Mouse (Mus musculus): Measurements from ENCODE around the gene Tnp1. TPM values are rescaled to one million over a fixed set of nuclear protein-coding genes. Genes with fewer than 3 reads are reported as not detected.
A peak's percentile ranks its signal among the peaks of the same experiment; 100 is the strongest.

The Tnp1 gene
- polyA plus RNA-seq, 1 experiment from 2014 or later, result not detected

DNA sequence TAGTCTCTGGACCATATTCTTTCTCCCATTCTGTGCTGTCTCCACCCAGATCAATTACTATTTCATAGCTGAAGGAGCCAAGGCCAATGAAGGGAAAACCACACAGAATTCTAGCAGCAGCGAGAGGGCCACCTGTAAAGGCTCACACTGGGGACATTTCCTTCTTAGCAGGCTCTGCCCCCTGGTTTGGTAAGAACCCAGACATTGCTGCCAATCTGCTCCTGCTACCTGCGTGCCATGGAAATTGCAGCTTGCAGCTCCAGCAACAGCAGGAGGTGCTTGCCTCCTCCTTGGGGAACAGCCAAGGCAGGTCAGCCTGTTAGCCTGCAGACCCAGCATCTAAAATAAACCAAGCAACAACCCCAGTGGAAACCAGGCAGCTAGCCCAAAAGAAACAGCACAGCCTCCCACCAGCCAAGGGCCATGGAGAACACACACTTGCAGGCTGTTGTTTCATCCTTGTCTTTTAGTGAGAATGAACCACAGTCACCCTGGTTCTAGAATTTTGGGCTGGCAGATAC lies 22.7 kb downstream of the Tnp1 start:
- Histone ChIP-seq H3K27me3 (ENCODE audit: control insufficient read depth, insufficient read depth, low read length) (no peaks in the 10 kb centered on the region), H3K9me3 (replicated peaks; ENCODE audit: control insufficient read depth, low read length) (no peaks in the 10 kb centered on the region), H3K36me3 (ENCODE audit: control insufficient read depth, insufficient read depth) (no peaks in the 10 kb centered on the region), H3K4me1 (ENCODE audit: control insufficient read depth, insufficient read depth, low read length) (peaks cover 3% of the 10 kb centered on the region; the same call in 1 of the 2 replicates), H3K27ac (ENCODE audit: low read length) (no peak overlapping the region), H3K4me3 (ENCODE audit: low read length) (no peak overlapping the region), H3K9ac (ENCODE audit: low read length) (no peak overlapping the region), H3K4me2 (ENCODE audit: low read depth, low read length) (no peak overlapping the region)
- ATAC-seq (replicated peaks; ENCODE audit: extremely low read depth, insufficient read depth, low FRiP score), result no peak
- 65% methylated on average over 2 of the region's 2 CpGs for WGBS

DNA sequence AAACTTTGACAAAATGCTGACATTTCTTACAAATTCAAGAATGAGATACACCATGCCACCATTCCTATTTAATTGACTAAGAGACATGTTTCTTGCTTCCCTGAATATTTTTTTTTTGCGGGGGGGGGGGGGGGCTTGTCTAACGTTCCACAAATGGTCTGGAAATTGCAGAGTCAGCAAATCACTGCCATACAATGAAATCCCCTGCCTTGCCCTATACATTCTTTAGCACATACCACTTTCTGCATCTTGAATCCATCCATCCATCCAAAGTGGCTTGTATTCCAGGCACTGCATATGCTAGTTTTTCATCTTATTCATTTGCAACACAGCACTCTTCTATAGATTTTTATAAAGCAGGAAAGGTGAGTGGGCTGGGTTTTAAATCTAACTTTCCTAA lies 23.5 kb downstream of the Tnp1 start:
- Histone ChIP-seq H3K9me3 (replicated peaks; ENCODE audit: control insufficient read depth, low read length) (no peaks in the 10 kb centered on the region), H3K4me1 (ENCODE audit: control insufficient read depth, insufficient read depth, low read length) (peaks cover 3% of the 10 kb centered on the region; the same call in 1 of the 2 replicates), H3K36me3 (ENCODE audit: control insufficient read depth, insufficient read depth) (no peaks in the 10 kb centered on the region), H3K27ac (ENCODE audit: low read length) (no peak overlapping the region), H3K27me3 (ENCODE audit: control insufficient read depth, insufficient read depth, low read length) (no peaks in the 10 kb centered on the region), H3K4me3 (ENCODE audit: low read length) (no peak overlapping the region), H3K9ac (ENCODE audit: low read length) (no peak overlapping the region), H3K4me2 (ENCODE audit: low read depth, low read length) (no peak overlapping the region)
- 72% methylated on average over 2 of the region's 2 CpGs for WGBS
- no peak for ATAC-seq (replicated peaks; ENCODE audit: extremely low read depth, insufficient read depth, low FRiP score)

DNA sequence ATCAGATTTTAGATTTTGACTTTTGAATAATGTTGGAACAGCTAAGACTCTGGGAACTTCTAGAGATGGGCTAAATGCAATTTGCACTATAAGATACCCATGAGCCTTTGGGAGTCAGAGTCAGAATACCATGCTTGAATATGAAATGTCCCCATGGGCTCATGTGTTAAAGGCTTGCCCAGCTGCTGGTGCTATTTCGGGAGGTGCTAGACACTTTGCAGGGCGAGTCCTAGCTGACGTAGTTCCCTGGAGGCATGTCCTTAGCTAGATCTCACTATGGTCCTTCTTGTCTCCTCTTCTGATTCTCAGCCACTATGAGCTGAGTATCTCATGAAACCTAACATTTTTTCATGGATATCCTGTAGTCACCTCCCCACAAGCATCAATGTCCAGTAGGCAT lies 26.8 kb downstream of the Tnp1 start:
- H3K4me2 ChIP-seq (ENCODE audit: low read depth, low read length), result no peak overlapping the region
- no peaks in the 10 kb centered on the region for H3K27me3 ChIP-seq (ENCODE audit: control insufficient read depth, insufficient read depth, low read length)
- no peak overlapping the region for H3K4me3 ChIP-seq (ENCODE audit: low read length)
- H3K9ac ChIP-seq (ENCODE audit: low read length), result no peak overlapping the region
- WGBS, result 75% methylated on average over 3 of the region's 3 CpGs
- no peaks in the 10 kb centered on the region for H3K9me3 ChIP-seq (replicated peaks; ENCODE audit: control insufficient read depth, low read length)
- no peak for ATAC-seq (replicated peaks; ENCODE audit: extremely low read depth, insufficient read depth, low FRiP score)
- H3K36me3 ChIP-seq (ENCODE audit: control insufficient read depth, insufficient read depth), result no peaks in the 10 kb centered on the region
- no peak overlapping the region for H3K27ac ChIP-seq (ENCODE audit: low read length)
- H3K4me1 ChIP-seq (ENCODE audit: control insufficient read depth, insufficient read depth, low read length), result peaks cover 3% of the 10 kb centered on the region; the same call in 1 of the 2 replicates

DNA sequence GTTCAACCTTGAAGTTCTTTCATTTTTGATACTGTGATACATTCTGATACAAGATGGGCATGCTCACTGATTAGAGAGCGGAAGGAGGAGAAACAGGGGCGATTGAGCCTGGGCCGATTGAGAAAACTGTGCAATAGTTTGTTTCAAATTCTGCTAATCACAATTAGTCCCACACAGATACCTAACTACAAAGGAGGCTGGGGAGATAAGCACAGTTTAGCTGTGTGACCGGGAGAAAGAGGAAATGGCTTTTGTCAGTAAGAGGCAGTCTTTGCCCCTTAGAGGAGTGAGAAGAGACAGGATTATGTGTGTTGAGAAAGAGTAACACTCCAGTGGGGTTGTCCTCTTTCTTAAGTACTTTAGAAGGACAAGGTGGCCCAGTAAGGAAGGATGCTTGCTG lies 29.0 kb downstream of the Tnp1 start:
- H3K4me2 ChIP-seq (ENCODE audit: low read depth, low read length), result no peak overlapping the region
- no peak overlapping the region for H3K27ac ChIP-seq (ENCODE audit: low read length)
- H3K9ac ChIP-seq (ENCODE audit: low read length), result no peak overlapping the region
- H3K9me3 ChIP-seq (replicated peaks; ENCODE audit: control insufficient read depth, low read length), result no peaks in the 10 kb centered on the region
- H3K4me1 ChIP-seq (ENCODE audit: control insufficient read depth, insufficient read depth, low read length), result peaks cover 3% of the 10 kb centered on the region; the same call in 1 of the 2 replicates
- H3K4me3 ChIP-seq (ENCODE audit: low read length), result no peak overlapping the region
- H3K27me3 ChIP-seq (ENCODE audit: control insufficient read depth, insufficient read depth, low read length), result no peaks in the 10 kb centered on the region
- 58% methylated on average over 4 of the region's 4 CpGs for WGBS
- H3K36me3 ChIP-seq (ENCODE audit: control insufficient read depth, insufficient read depth), result no peaks in the 10 kb centered on the region
- ATAC-seq (replicated peaks; ENCODE audit: extremely low read depth, insufficient read depth, low FRiP score), result no peak

DNA sequence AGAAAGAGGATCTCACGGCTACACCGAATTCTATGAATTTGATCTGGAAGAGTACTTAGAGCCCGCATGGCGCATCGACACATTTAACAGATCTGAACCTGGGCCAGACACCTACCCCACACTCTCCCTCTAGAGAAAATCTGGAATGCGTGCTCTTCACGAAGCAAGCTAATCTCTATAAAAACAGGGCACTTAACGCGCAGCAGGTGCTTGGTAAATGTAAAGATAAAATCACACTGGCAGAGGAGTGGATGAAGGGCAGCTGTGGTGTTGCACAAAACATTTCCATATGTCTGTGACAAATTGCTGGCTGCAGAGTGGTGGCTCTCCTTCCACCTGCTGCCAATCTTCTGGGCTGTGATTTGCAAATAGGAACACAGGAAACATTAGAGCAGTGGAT lies 36.8 kb downstream of the Tnp1 start:
- no peaks in the 10 kb centered on the region for H3K9me3 ChIP-seq (replicated peaks; ENCODE audit: control insufficient read depth, low read length)
- ATAC-seq (replicated peaks; ENCODE audit: extremely low read depth, insufficient read depth, low FRiP score), result no peak
- H3K27ac ChIP-seq (ENCODE audit: low read length), result no peak overlapping the region
- no peak overlapping the region for H3K4me2 ChIP-seq (ENCODE audit: low read depth, low read length)
- no peaks in the 10 kb centered on the region for H3K36me3 ChIP-seq (ENCODE audit: control insufficient read depth, insufficient read depth)
- no peak overlapping the region for H3K4me3 ChIP-seq (ENCODE audit: low read length)
- H3K27me3 ChIP-seq (ENCODE audit: control insufficient read depth, insufficient read depth, low read length), result no peaks in the 10 kb centered on the region
- H3K9ac ChIP-seq (ENCODE audit: low read length), result no peak overlapping the region
- WGBS, result 43% methylated on average over 9 of the region's 9 CpGs
- peaks cover 4% of the 10 kb centered on the region for H3K4me1 ChIP-seq (ENCODE audit: control insufficient read depth, insufficient read depth, low read length)

DNA sequence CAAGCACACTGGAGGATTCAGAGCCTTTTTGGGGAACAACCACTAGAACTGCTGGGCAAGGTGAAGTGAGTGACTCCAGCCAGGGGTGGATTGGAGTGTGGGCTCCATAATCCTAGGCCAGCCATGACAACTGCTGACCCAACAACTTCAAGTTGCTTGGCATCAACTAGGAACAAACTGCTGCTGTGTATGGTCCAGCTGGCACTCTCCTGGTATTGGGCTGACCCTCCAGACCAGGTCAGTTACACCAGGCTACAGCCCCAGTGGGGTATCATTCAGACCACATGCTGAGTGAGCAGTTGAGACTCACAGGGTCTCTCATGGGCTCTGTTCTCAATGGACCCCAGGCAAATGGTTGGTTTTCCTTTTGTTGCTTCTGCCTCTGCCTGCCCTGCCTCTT lies 41.5 kb downstream of the Tnp1 start:
- Histone ChIP-seq H3K9ac (ENCODE audit: low read length) (no peak overlapping the region), H3K9me3 (replicated peaks; ENCODE audit: control insufficient read depth, low read length) (no peaks in the 10 kb centered on the region), H3K4me2 (ENCODE audit: low read depth, low read length) (no peak overlapping the region), H3K36me3 (ENCODE audit: control insufficient read depth, insufficient read depth) (no peaks in the 10 kb centered on the region), H3K4me1 (ENCODE audit: control insufficient read depth, insufficient read depth, low read length) (peaks cover 18% of the 10 kb centered on the region), H3K27me3 (ENCODE audit: control insufficient read depth, insufficient read depth, low read length) (no peaks in the 10 kb centered on the region), H3K4me3 (ENCODE audit: low read length) (no peak overlapping the region), H3K27ac (ENCODE audit: low read length) (no peak overlapping the region)
- no peak for ATAC-seq (replicated peaks; ENCODE audit: extremely low read depth, insufficient read depth, low FRiP score)

DNA sequence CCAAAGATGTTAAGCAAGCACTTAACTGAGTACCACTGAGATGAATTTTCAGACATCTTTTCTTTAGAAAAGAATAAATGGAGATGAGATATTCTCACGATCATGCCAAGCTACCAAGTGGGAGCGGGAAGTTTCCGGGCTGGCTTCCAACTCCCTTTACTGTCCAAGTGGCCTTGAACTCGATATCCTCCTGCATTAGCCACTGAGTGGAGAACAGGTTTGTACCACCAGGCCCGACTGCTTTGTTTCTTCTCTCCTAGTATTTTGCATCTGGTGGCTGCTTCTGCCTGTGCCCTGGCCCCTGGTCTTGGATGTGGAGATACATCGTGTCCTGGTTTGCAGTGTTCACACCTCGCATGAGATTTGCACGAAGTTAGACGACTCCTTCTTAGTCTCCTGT lies 45.2 kb downstream of the Tnp1 start:
- Histone ChIP-seq H3K36me3 (ENCODE audit: control insufficient read depth, insufficient read depth) (no peaks in the 10 kb centered on the region), H3K4me2 (ENCODE audit: low read depth, low read length) (no peak overlapping the region), H3K4me1 (ENCODE audit: control insufficient read depth, insufficient read depth, low read length) (peaks cover 23% of the 10 kb centered on the region), H3K27me3 (ENCODE audit: control insufficient read depth, insufficient read depth, low read length) (no peaks in the 10 kb centered on the region), H3K9me3 (replicated peaks; ENCODE audit: control insufficient read depth, low read length) (no peaks in the 10 kb centered on the region), H3K27ac (ENCODE audit: low read length) (no peak overlapping the region), H3K4me3 (ENCODE audit: low read length) (no peak overlapping the region), H3K9ac (ENCODE audit: low read length) (no peak overlapping the region)
- WGBS, result 61% methylated on average over 9 of the region's 9 CpGs
- ATAC-seq (replicated peaks; ENCODE audit: extremely low read depth, insufficient read depth, low FRiP score), result no peak

DNA sequence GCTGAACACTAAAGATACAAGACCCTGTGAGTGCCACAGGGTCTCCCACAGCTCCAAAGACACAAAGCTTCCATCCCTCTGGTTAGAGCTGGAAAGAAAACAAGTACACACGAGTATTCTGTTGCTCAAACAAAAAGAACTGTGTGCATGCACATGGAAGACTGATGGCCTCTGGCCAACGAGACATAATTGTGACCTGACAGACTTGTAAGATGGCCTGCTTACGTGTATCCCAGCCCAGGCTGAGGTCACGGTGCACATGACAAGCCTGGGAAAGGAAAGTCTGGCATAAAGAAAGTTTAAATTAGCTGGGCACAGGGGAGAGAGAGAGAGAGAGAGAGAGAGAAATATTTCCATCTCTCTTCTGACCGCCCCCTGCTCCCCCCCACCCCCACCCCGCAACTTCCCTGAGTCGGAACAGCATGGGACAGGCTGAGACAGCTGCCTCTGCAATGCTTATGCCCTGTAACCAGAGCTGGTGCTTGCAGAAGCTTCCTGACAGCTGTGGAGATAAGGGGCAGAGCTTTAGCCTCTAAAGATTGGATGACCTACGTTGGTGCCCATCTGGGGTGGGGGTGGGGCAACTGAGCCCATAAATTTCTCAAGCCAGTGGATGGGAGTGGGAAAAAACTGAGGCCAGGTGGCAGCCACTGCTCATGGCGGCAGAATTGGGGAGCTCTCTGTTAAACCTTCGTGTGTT lies 46.4 kb downstream of the Tnp1 start:
- Histone ChIP-seq H3K9ac (ENCODE audit: low read length) (peak overlapping the region; percentile 45; the same call in 1 of the 2 replicates), H3K4me1 (ENCODE audit: control insufficient read depth, insufficient read depth, low read length) (peaks cover 23% of the 10 kb centered on the region), H3K27ac (ENCODE audit: low read length) (peak overlapping the region; percentile 67), H3K9me3 (replicated peaks; ENCODE audit: control insufficient read depth, low read length) (no peaks in the 10 kb centered on the region), H3K27me3 (ENCODE audit: control insufficient read depth, insufficient read depth, low read length) (no peaks in the 10 kb centered on the region), H3K4me3 (ENCODE audit: low read length) (no peak overlapping the region), H3K4me2 (ENCODE audit: low read depth, low read length) (peak overlapping the region; percentile 47), H3K36me3 (ENCODE audit: control insufficient read depth, insufficient read depth) (no peaks in the 10 kb centered on the region)
- 11% methylated on average over 10 of the region's 10 CpGs for WGBS
- peak; percentile 92 for ATAC-seq (replicated peaks; ENCODE audit: extremely low read depth, insufficient read depth, low FRiP score)

DNA sequence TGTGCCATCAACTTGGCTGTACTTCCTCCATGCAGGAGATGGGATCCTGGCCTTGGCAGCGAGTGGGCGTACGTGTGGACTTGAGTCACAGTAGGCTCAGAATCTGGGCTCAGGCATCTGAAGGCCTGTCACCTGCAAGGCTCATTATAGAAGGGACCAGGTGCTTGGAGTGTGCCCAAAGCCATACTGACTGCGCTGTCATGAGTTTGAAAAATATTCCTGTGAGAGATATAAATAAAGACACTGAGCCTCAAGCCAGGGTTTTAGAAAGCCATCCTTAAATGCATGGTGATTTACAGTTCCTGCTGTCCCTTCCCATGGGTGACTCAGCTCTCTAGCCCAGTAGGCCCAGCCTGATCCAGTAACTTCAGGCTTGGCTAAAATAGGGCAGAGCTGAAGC lies 49.3 kb downstream of the Tnp1 start:
- ATAC-seq (replicated peaks; ENCODE audit: extremely low read depth, insufficient read depth, low FRiP score), result no peak
- Histone ChIP-seq H3K27me3 (ENCODE audit: control insufficient read depth, insufficient read depth, low read length) (no peaks in the 10 kb centered on the region), H3K36me3 (ENCODE audit: control insufficient read depth, insufficient read depth) (no peaks in the 10 kb centered on the region), H3K9me3 (replicated peaks; ENCODE audit: control insufficient read depth, low read length) (no peaks in the 10 kb centered on the region), H3K9ac (ENCODE audit: low read length) (no peak overlapping the region), H3K4me3 (ENCODE audit: low read length) (no peak overlapping the region), H3K4me2 (ENCODE audit: low read depth, low read length) (no peak overlapping the region), H3K27ac (ENCODE audit: low read length) (no peak overlapping the region), H3K4me1 (ENCODE audit: control insufficient read depth, insufficient read depth, low read length) (peaks cover 31% of the 10 kb centered on the region)
- WGBS, result 90% methylated on average over 4 of the region's 4 CpGs

All from heart, embryonic 16.5 days (tissue).